In genomic region chr12:3983736-3984135, GRCm38 (mm10) we compare ENCODE assay signal across 9 mouse cellular contexts. TPM values are rescaled to one million over a fixed set of nuclear protein-coding genes. Genes with fewer than 3 reads are reported as not detected.
DNase-seq lines count a peak whose midpoint lies in the region; ATAC-seq lines count a peak whose summit lies in the region.
"Had no signal": no experiment of that assay in that cellular context is flagged by ENCODE, and none has a peak within 500 bp of the region (broad histone marks: within the 10 kb centered on the region; RNA-seq: fewer than 3 reads in every experiment).

No protein-coding gene starts in this region.

- H3K4me1 ChIP-seq in liver, embryonic 12.5 days: peaks cover 16% of the 10 kb centered on the region
- H3K4me1 ChIP-seq in neural tube, embryonic 11.5 days (ENCODE audit: control insufficient read depth, insufficient read depth, low read length): 0 out of 2 replicates have a peak, but pooled peaks cover 2% of the 10 kb centered on the region

- no peak overlapping the region for H3K27ac ChIP-seq in liver, embryonic 12.5 days
- no peak overlapping the region for H3K27ac ChIP-seq in neural tube, embryonic 11.5 days (ENCODE audit: low read depth, low read length)

- WGBS in liver, embryonic 12.5 days (ENCODE audit: insufficient replicate concordance): 0% methylated on average over 1 of the region's 1 CpGs
- WGBS in neural tube, embryonic 11.5 days: 3% methylated on average over 1 of the region's 1 CpGs

- H3K27me3 ChIP-seq in liver, embryonic 12.5 days (replicated peaks): peaks cover 41% of the 10 kb centered on the region
- H3K27me3 ChIP-seq in neural tube, embryonic 11.5 days (ENCODE audit: control insufficient read depth, insufficient read depth, low read length): no peaks in the 10 kb centered on the region

- H3K9ac ChIP-seq in liver, embryonic 12.5 days: no peak overlapping the region
- H3K9ac ChIP-seq in neural tube, embryonic 11.5 days (ENCODE audit: low read length): no peak overlapping the region

- intact Hi-C loops in heart, postnatal 10 days (cut with DNase I): loop anchor here (1.0 to 2.0 kb wide), 2 partner anchors 55 to 97 kb away; partner anchors contain the start of gene Efr3b

- H3K9me3 ChIP-seq in liver, embryonic 12.5 days (replicated peaks): no peaks in the 10 kb centered on the region
- no peaks in the 10 kb centered on the region for H3K9me3 ChIP-seq in neural tube, embryonic 11.5 days (ENCODE audit: control insufficient read depth, low read length)

- peak; percentile 65 for DNase-seq in liver
- peak; percentile 59 for DNase-seq in T-cell, adult 2 months (ENCODE audit: low spot score)
- peak; percentile 83 to 92 for DNase-seq in cerebellum, postnatal 25 days
- DNase-seq in heart, postnatal 10 days: peak; percentile 79 to 89
- DNase-seq in left cerebral cortex, adult 8-10 months (ENCODE audit: low spot score in 2 of 2): peak; percentile 60 to 66
- peak; percentile 78 for DNase-seq in neural tube, embryonic 11.5 days (ENCODE audit: low spot score)
- peak; percentile 81 for DNase-seq in thymus, postnatal 14 days

- no peaks in the 10 kb centered on the region for H3K36me3 ChIP-seq in liver, embryonic 12.5 days
- no peaks in the 10 kb centered on the region for H3K36me3 ChIP-seq in neural tube, embryonic 11.5 days (ENCODE audit: control insufficient read depth, insufficient read depth, low read length)

- ATAC-seq in liver, embryonic 12.5 days: no peak
- ATAC-seq in neural tube, embryonic 11.5 days (ENCODE audit: insufficient read depth, low FRiP score, low TSS enrichment): no peak

- H3K4me3 ChIP-seq in liver, embryonic 12.5 days: no peak overlapping the region
- no peak overlapping the region for H3K4me3 ChIP-seq in neural tube, embryonic 11.5 days (ENCODE audit: low read depth, low read length)

- no peak overlapping the region for H3K4me2 ChIP-seq in liver, embryonic 12.5 days
- no peak overlapping the region for H3K4me2 ChIP-seq in neural tube, embryonic 11.5 days (ENCODE audit: low read depth)

RNA-seq across cellular contexts. Expression of gene Pomc, which starts 29.0 kb away (rescaled TPM):
- 0.87 and 0.90 TPM in 2 replicates for polyA plus RNA-seq in liver, embryonic 12.5 days (2016; fragmentation: Nextera tagmentation; extraction: Ambion mirVana)
- under 1 TPM in 1 of 2 experiments, not detected in 1; 0.72 TPM for total RNA-seq in heart, postnatal 10 days (2021)
- 1 to 10 TPM; 2.3 to 9.3 (median 2.8) TPM for total RNA-seq in left cerebral cortex, adult 8-10 months (2022)
- polyA plus RNA-seq in neural tube, embryonic 11.5 days (2014; fragmentation: Nextera tagmentation; extraction: Ambion mirVana): 3.8 and 4.4 TPM in 2 replicates
- total RNA-seq: gastrocnemius, postnatal 36 days had no signal

RNA-seq across cellular contexts. Expression of gene Efr3b, which starts 55.0 kb away (rescaled TPM):
- polyA plus RNA-seq in liver, embryonic 12.5 days (2016; fragmentation: Nextera tagmentation; extraction: Ambion mirVana): 0.41 and 0.50 TPM in 2 replicates
- total RNA-seq in heart, postnatal 10 days (2021): 10 to 100 TPM in 1 of 2 experiments, 1 to 10 TPM in 1; 9.8 to 15.8 TPM
- 100 to 1,000 TPM; 116 to 119 (median 117) TPM for total RNA-seq in left cerebral cortex, adult 8-10 months (2022)
- 14.1 and 17.5 TPM in 2 replicates for polyA plus RNA-seq in neural tube, embryonic 11.5 days (2014; fragmentation: Nextera tagmentation; extraction: Ambion mirVana)

Comparison
In these comparisons a context has a peak if more than half of its experiments do, and no peak if none do; other contexts are left out.
1. RNA of gene Efr3b, which starts 55.0 kb away (total RNA-seq): 116 to 119 TPM in left cerebral cortex, adult 8-10 months; 9.8 to 15.8 TPM in heart, postnatal 10 days; every median in the first group is over 4 times any median in the second.
2. Peak in every context shown above with its lines, with median percentiles within 50 percentile points of each other: DNase-seq.